Mouse (Mus musculus): ENCODE measurements around the gene Smim11. TPM values are rescaled to one million over a fixed set of nuclear protein-coding genes. Genes with fewer than 3 reads are reported as not detected.

Smim11 gene
- 131 and 132 TPM in 2 replicates for polyA plus RNA-seq (2015; fragmentation: Nextera tagmentation; extraction: Ambion mirVana)

- no peaks in the 10 kb centered on the region for H3K9me3 ChIP-seq (ENCODE audit: low read length)
- peaks cover 15% of the 10 kb centered on the region; the same call in 1 of the 2 replicates for H3K4me1 ChIP-seq (ENCODE audit: insufficient read depth, low read depth, low read length)
- H3K9ac ChIP-seq (replicated peaks; ENCODE audit: low read depth): peak within 1 kb of the TSS; percentile 45
- H3K4me2 ChIP-seq (replicated peaks; ENCODE audit: low read depth, low read length): peak within 1 kb of the TSS; percentile 57
- no peaks in the 10 kb centered on the region for H3K36me3 ChIP-seq (ENCODE audit: insufficient read depth, low read length)
- no peak for TF ChIP-seq EP300 (IDR thresholded peaks at IDR 0.05)
- TF ChIP-seq CTCF (IDR thresholded peaks at IDR 0.05): no peak
- peak within 1 kb of the TSS; percentile 53 for H3K4me3 ChIP-seq (ENCODE audit: low read depth, low read length)
- ATAC-seq (peak; percentile 96), DNase-seq (ENCODE audit: low spot score) (peak; percentile 98)
- 8% methylated on average over 32 of the region's 32 CpGs for WGBS
- no peaks in the 10 kb centered on the region for H3K27me3 ChIP-seq (replicated peaks; ENCODE audit: insufficient read depth, low read length)
- H3K27ac ChIP-seq (ENCODE audit: low read length): peak within 1 kb of the TSS; percentile 20; the same call in 1 of the 2 replicates
Observed at GRCm38 (mm10) chr16:92300649-92301411, at the start of gene Smim11. Gene Smim11 (plus strand): TSS chr16:92301286.

DNA sequence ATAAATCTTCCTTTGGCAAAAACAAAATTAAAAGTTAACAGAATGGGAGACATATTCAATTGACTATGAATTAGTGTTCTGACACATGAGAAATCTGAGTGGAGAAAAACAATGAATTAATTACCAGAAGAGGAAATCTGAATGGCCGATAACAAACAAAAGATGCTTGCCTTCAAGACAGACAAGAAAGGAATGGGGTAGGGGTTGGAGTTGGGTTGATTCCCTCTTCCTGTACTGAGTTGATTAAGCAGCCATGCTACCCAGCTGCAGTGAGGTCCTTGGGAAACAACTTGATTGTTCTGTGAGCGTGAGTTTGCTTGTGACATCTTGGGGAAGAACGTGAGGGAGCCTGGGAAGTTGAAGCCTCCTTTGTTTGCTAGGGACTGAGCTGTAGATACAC, 46.8 kb upstream of the Smim11 start:
- no peaks in the 10 kb centered on the region for H3K4me1 ChIP-seq (ENCODE audit: insufficient read depth, low read depth, low read length)
- ATAC-seq: no peak
- H3K27me3 ChIP-seq (replicated peaks; ENCODE audit: insufficient read depth, low read length): no peaks in the 10 kb centered on the region
- no peak overlapping the region for H3K4me3 ChIP-seq (ENCODE audit: low read depth, low read length)
- TF ChIP-seq CTCF (IDR thresholded peaks at IDR 0.05) (no peak), EP300 (IDR thresholded peaks at IDR 0.05) (no peak)
- 62% methylated on average over 3 of the region's 3 CpGs for WGBS
- H3K9ac ChIP-seq (replicated peaks; ENCODE audit: low read depth): no peak overlapping the region
- no peak overlapping the region for H3K27ac ChIP-seq (ENCODE audit: low read length)
- no peaks in the 10 kb centered on the region for H3K9me3 ChIP-seq (ENCODE audit: low read length)
- no peak overlapping the region for H3K4me2 ChIP-seq (replicated peaks; ENCODE audit: low read depth, low read length)
- no peaks in the 10 kb centered on the region for H3K36me3 ChIP-seq (ENCODE audit: insufficient read depth, low read length)
- DNase-seq (ENCODE audit: low spot score): no peak

- TF ChIP-seq EP300 (IDR thresholded peaks at IDR 0.05) (peak; percentile 99), CTCF (IDR thresholded peaks at IDR 0.05) (peak; percentile 36)
- no peaks in the 10 kb centered on the region for H3K9me3 ChIP-seq (ENCODE audit: low read length)
- H3K4me1 ChIP-seq (ENCODE audit: insufficient read depth, low read depth, low read length): no peaks in the 10 kb centered on the region
- WGBS: 44% methylated on average over 12 of the region's 12 CpGs
- no peaks in the 10 kb centered on the region for H3K36me3 ChIP-seq (ENCODE audit: insufficient read depth, low read length)
- peak overlapping the region; percentile 25; the same call in 1 of the 2 replicates for H3K4me2 ChIP-seq (replicated peaks; ENCODE audit: low read depth, low read length)
- ATAC-seq: peak; percentile 98
- no peak overlapping the region for H3K9ac ChIP-seq (replicated peaks; ENCODE audit: low read depth)
- peak; percentile 96 for DNase-seq (ENCODE audit: low spot score)
- H3K27me3 ChIP-seq (replicated peaks; ENCODE audit: insufficient read depth, low read length): no peaks in the 10 kb centered on the region
- no peak overlapping the region for H3K4me3 ChIP-seq (ENCODE audit: low read depth, low read length)
- peak overlapping the region; percentile 75 for H3K27ac ChIP-seq (ENCODE audit: low read length)
Observed at GRCm38 (mm10) chr16:92267861-92268260, 33.2 kb upstream of the Smim11 start.

GRCm38 (mm10) chr16:92274516-92274915, 26.6 kb upstream of the Smim11 start:
- no peaks in the 10 kb centered on the region for H3K36me3 ChIP-seq (ENCODE audit: insufficient read depth, low read length)
- DNase-seq (ENCODE audit: low spot score) (no peak), ATAC-seq (no peak)
- H3K27ac ChIP-seq (ENCODE audit: low read length): no peak overlapping the region
- H3K4me1 ChIP-seq (ENCODE audit: insufficient read depth, low read depth, low read length): 0 out of 2 replicates have a peak, but pooled peaks cover 3% of the 10 kb centered on the region
- H3K4me2 ChIP-seq (replicated peaks; ENCODE audit: low read depth, low read length): no peak overlapping the region
- H3K9me3 ChIP-seq (ENCODE audit: low read length): no peaks in the 10 kb centered on the region
- no peak overlapping the region for H3K9ac ChIP-seq (replicated peaks; ENCODE audit: low read depth)
- no peak for TF ChIP-seq EP300 (IDR thresholded peaks at IDR 0.05)
- TF ChIP-seq CTCF (IDR thresholded peaks at IDR 0.05): no peak
- no peaks in the 10 kb centered on the region for H3K27me3 ChIP-seq (replicated peaks; ENCODE audit: insufficient read depth, low read length)
- WGBS: 86% methylated on average over 5 of the region's 5 CpGs
- H3K4me3 ChIP-seq (ENCODE audit: low read depth, low read length): no peak overlapping the region

- no peaks in the 10 kb centered on the region for H3K27me3 ChIP-seq (replicated peaks; ENCODE audit: insufficient read depth, low read length)
- no peak for TF ChIP-seq EP300 (IDR thresholded peaks at IDR 0.05)
- no peak for TF ChIP-seq CTCF (IDR thresholded peaks at IDR 0.05)
- H3K4me3 ChIP-seq (ENCODE audit: low read depth, low read length): no peak overlapping the region
- no peak overlapping the region for H3K27ac ChIP-seq (ENCODE audit: low read length)
- peak; percentile 44 for DNase-seq (ENCODE audit: low spot score)
- H3K9me3 ChIP-seq (ENCODE audit: low read length): no peaks in the 10 kb centered on the region
- H3K9ac ChIP-seq (replicated peaks; ENCODE audit: low read depth): no peak overlapping the region
- H3K4me2 ChIP-seq (replicated peaks; ENCODE audit: low read depth, low read length): no peak overlapping the region
- H3K36me3 ChIP-seq (ENCODE audit: insufficient read depth, low read length): no peaks in the 10 kb centered on the region
- 60% methylated on average over 4 of the region's 4 CpGs for WGBS
- ATAC-seq: peak; percentile 26; the same call in 1 of the 2 replicates
- H3K4me1 ChIP-seq (ENCODE audit: insufficient read depth, low read depth, low read length): 0 out of 2 replicates have a peak, but pooled peaks cover 3% of the 10 kb centered on the region
Observed at GRCm38 (mm10) chr16:92275526-92275925, 25.6 kb upstream of the Smim11 start.

- Histone ChIP-seq H3K9me3 (ENCODE audit: low read length) (no peaks in the 10 kb centered on the region), H3K4me3 (ENCODE audit: low read depth, low read length) (no peak overlapping the region), H3K4me2 (replicated peaks; ENCODE audit: low read depth, low read length) (no peak overlapping the region), H3K27me3 (replicated peaks; ENCODE audit: insufficient read depth, low read length) (no peaks in the 10 kb centered on the region), H3K9ac (replicated peaks; ENCODE audit: low read depth) (no peak overlapping the region), H3K36me3 (ENCODE audit: insufficient read depth, low read length) (no peaks in the 10 kb centered on the region), H3K4me1 (ENCODE audit: insufficient read depth, low read depth, low read length) (0 out of 2 replicates have a peak, but pooled peaks cover 2% of the 10 kb centered on the region), H3K27ac (ENCODE audit: low read length) (no peak overlapping the region)
- ATAC-seq (no peak), DNase-seq (ENCODE audit: low spot score) (no peak)
- 82% methylated on average over 5 of the region's 5 CpGs for WGBS
- no peak for TF ChIP-seq EP300 (IDR thresholded peaks at IDR 0.05)
- TF ChIP-seq CTCF (IDR thresholded peaks at IDR 0.05): no peak
Observed at GRCm38 (mm10) chr16:92282671-92283070, 18.4 kb upstream of the Smim11 start.
